Mouse (Mus musculus) adrenal gland, adult 2 months (tissue): ENCODE measurements around the gene Nup50. TPM values are rescaled to one million over a fixed set of nuclear protein-coding genes. Genes with fewer than 3 reads are reported as not detected.

ENCODE experiments used
- DNase-seq: peaks from one replicate; pipeline ENCODE4 v3.0.0; 2021
- long read RNA-seq: library from polyadenylated mRNA; stranded (forward); transcript quantifications from one replicate; pipeline ENCODE4 v2.0.0, GENCODE M21; 2021
- polyA plus RNA-seq: library from polyadenylated mRNA; depleted of rRNA; stranded (reverse); fragments of >200 nt; gene quantifications from 2 replicates; pipeline ENCODE4 v1.2.3, GENCODE M21; 2012; rRNA removed
- total RNA-seq, 2 experiments: library from RNA; stranded (reverse); gene quantifications; 2 replicates each; pipeline ENCODE4 v1.2.3; 2021

Gene Nup50
- total RNA-seq (10 to 100 TPM; 31.8 to 44.1 TPM), polyA plus RNA-seq (6.0 and 6.6 TPM in 2 replicates)
- long read RNA-seq, full-length matches to known transcripts: 16 of 25 reads
- long read RNA-seq, partial matches to known transcripts: 9 of 25 reads
- long read RNA-seq, other reads (novel, unspliced or antisense): 0 of 25 reads

GRCm38 (mm10) chr15:84922884-84923507, at the start of gene Nup50:
Gene Nup50, plus strand, starts transcription at chr15:84923411.
- DNase-seq: peak; percentile 100

- DNase-seq: no peak
Measured at GRCm38 (mm10) chr15:84873867-84874266, 49.3 kb upstream of the Nup50 start.

- DNase-seq: no peak
Measured at GRCm38 (mm10) chr15:84877029-84877815, 46.0 kb upstream of the Nup50 start.

GRCm38 (mm10) chr15:84888066-84888465, 35.1 kb upstream of the Nup50 start:
- no peak for DNase-seq

- DNase-seq: no peak
Measured at GRCm38 (mm10) chr15:84891246-84891645, 32.0 kb upstream of the Nup50 start.

- peak; percentile 61 for DNase-seq
Measured at GRCm38 (mm10) chr15:84891658-84892057, 31.6 kb upstream of the Nup50 start.

- DNase-seq: peak; percentile 15
Measured at GRCm38 (mm10) chr15:84896216-84896615, 27.0 kb upstream of the Nup50 start.

GRCm38 (mm10) chr15:84896664-84897063, 26.5 kb upstream of the Nup50 start:
- DNase-seq: no peak

- DNase-seq: no peak
Measured at GRCm38 (mm10) chr15:84898077-84898476, 25.1 kb upstream of the Nup50 start.

GRCm38 (mm10) chr15:84903843-84904385, 19.3 kb upstream of the Nup50 start:
- no peak for DNase-seq

GRCm38 (mm10) chr15:84913201-84913600, 10.0 kb upstream of the Nup50 start:
- DNase-seq: no peak

- DNase-seq: no peak
Measured at GRCm38 (mm10) chr15:84919938-84920337, 3.3 kb upstream of the Nup50 start, which contains the start of gene Gm29666. Gene Gm29666, minus strand, starts transcription at chr15:84920038.

- no peak for DNase-seq
Measured at GRCm38 (mm10) chr15:84923508-84924181, 434 bp downstream of the Nup50 start.

GRCm38 (mm10) chr15:84924781-84925315, 1.6 kb downstream of the Nup50 start:
- no peak for DNase-seq

- DNase-seq: peak; percentile 24
Measured at GRCm38 (mm10) chr15:84925495-84926018, 2.3 kb downstream of the Nup50 start.

GRCm38 (mm10) chr15:84932351-84932750, 9.1 kb downstream of the Nup50 start:
- no peak for DNase-seq

GRCm38 (mm10) chr15:84934901-84935300, 11.7 kb downstream of the Nup50 start:
- DNase-seq: no peak

GRCm38 (mm10) chr15:84940102-84940501, 16.9 kb downstream of the Nup50 start:
- DNase-seq: peak; percentile 50

GRCm38 (mm10) chr15:84942647-84943285, 19.6 kb downstream of the Nup50 start:
- DNase-seq: no peak

- no peak for DNase-seq
Measured at GRCm38 (mm10) chr15:84944319-84944718, 21.1 kb downstream of the Nup50 start.

- DNase-seq: no peak
Measured at GRCm38 (mm10) chr15:84948990-84949389, 25.8 kb downstream of the Nup50 start.
